Comparison of ENCODE assay signal across 7 mouse cellular contexts in genomic region chr9:72806731-72807419, GRCm38 (mm10). TPM values are rescaled to one million over a fixed set of nuclear protein-coding genes. Genes with fewer than 3 reads are reported as not detected.
DNase-seq lines count a peak whose midpoint lies in the region; ATAC-seq and TF ChIP-seq lines count a peak whose summit lies in the region.

TSS of gene Prtg (plus strand) at chr9:72806874.

- TF ChIP-seq CTCF in CH12.LX (conservative IDR thresholded peaks at IDR 0.05 in 1 of 2, IDR thresholded peaks at IDR 0.05 in 1 of 2; ENCODE audit: low read depth in 2 of 2, low read length in 2 of 2) = no peak

- peaks cover 5% of the 10 kb centered on the region for H3K9me3 ChIP-seq in CH12.LX (replicated peaks; ENCODE audit: low read length)
- no peaks in the 10 kb centered on the region for H3K9me3 ChIP-seq in heart, embryonic 11.5 days (replicated peaks; ENCODE audit: control insufficient read depth, low read length)
- H3K9me3 ChIP-seq in midbrain, embryonic 16.5 days (replicated peaks; ENCODE audit: control insufficient read depth, low read length, poor library complexity, severe bottlenecking) = no peaks in the 10 kb centered on the region

- H3K9ac ChIP-seq in CH12.LX (ENCODE audit: insufficient read depth, low read depth) = no peak within 1 kb of the TSS
- H3K9ac ChIP-seq in heart, embryonic 11.5 days (ENCODE audit: low read depth, low read length) = peak within 1 kb of the TSS; percentile 94
- peak within 1 kb of the TSS; percentile 82 for H3K9ac ChIP-seq in midbrain, embryonic 16.5 days (ENCODE audit: low read depth, low read length)

- no peaks in the 10 kb centered on the region for H3K79me2 ChIP-seq in CH12.LX (replicated peaks; ENCODE audit: control insufficient read depth, extremely low read depth, insufficient read depth, poor library complexity, severe bottlenecking)

- no peak within 1 kb of the TSS for H3K27ac ChIP-seq in CH12.LX (ENCODE audit: insufficient read depth, low read depth)
- peak within 1 kb of the TSS; percentile 96 for H3K27ac ChIP-seq in heart, embryonic 11.5 days (ENCODE audit: low read depth, low read length)
- peak within 1 kb of the TSS; percentile 62 for H3K27ac ChIP-seq in midbrain, embryonic 16.5 days (ENCODE audit: low read length)

- H3K4me2 ChIP-seq in CH12.LX (ENCODE audit: insufficient read depth, low read depth, poor library complexity, severe bottlenecking) = 0 out of 2 replicates have a peak within 1 kb of the TSS, but pooled peaks have one; percentile 10
- peak within 1 kb of the TSS; percentile 83 for H3K4me2 ChIP-seq in heart, embryonic 11.5 days
- peak within 1 kb of the TSS; percentile 100 for H3K4me2 ChIP-seq in midbrain, embryonic 16.5 days (ENCODE audit: low read length)

- no peaks in the 10 kb centered on the region for H3K27me3 ChIP-seq in CH12.LX (replicated peaks)
- no peaks in the 10 kb centered on the region for H3K27me3 ChIP-seq in heart, embryonic 11.5 days (ENCODE audit: control insufficient read depth, insufficient read depth, low read length)
- H3K27me3 ChIP-seq in midbrain, embryonic 16.5 days (ENCODE audit: control insufficient read depth, insufficient read depth, low read depth, low read length) = peaks cover 16% of the 10 kb centered on the region

- TF ChIP-seq RAD21 in CH12.LX (IDR thresholded peaks at IDR 0.05; ENCODE audit: low read depth, low read length) = no peak

- DNase-seq in 3T3-L1 (ENCODE audit: low read depth, low spot score) = peak; percentile 59
- no peak for DNase-seq in CH12.LX (ENCODE audit: extremely low read depth)
- DNase-seq in embryo, embryonic 11 days = peak; percentile 88
- peak; percentile 13 to 29 for DNase-seq in layer of hippocampus, postnatal 10 days (ENCODE audit: low spot score in 2 of 2)
- DNase-seq in thymus, postnatal 10 days (ENCODE audit: low spot score in 2 of 2) = peak; percentile 8 to 12

- in situ Hi-C loops in CH12.LX (cut with MboI; ENCODE audit: low pct_ligation_motif_present, low pct_unique_long_range_greater_than_20kb, low sequenced_read_pairs) = no loop called here

- H3K36me3 ChIP-seq in CH12.LX (replicated peaks in 1 of 2; ENCODE audit: control insufficient read depth in 1 of 2, insufficient read depth in 1 of 2, low read length in 1 of 2) = no peaks in the 10 kb centered on the region
- H3K36me3 ChIP-seq in heart, embryonic 11.5 days (ENCODE audit: control insufficient read depth, insufficient read depth, low read length) = no peaks in the 10 kb centered on the region
- H3K36me3 ChIP-seq in midbrain, embryonic 16.5 days (ENCODE audit: control insufficient read depth, insufficient read depth, low read length) = no peaks in the 10 kb centered on the region

- H3K4me3 ChIP-seq in CH12.LX (replicated peaks in 1 of 3; ENCODE audit: low read depth in 2 of 3, low read length in 2 of 3, poor library complexity in 1 of 3) = peak within 1 kb of the TSS in 1 of 3 experiments; percentile 15
- peak within 1 kb of the TSS; percentile 93 for H3K4me3 ChIP-seq in heart, embryonic 11.5 days (ENCODE audit: low read depth, low read length)
- peak within 1 kb of the TSS; percentile 84 for H3K4me3 ChIP-seq in midbrain, embryonic 16.5 days (ENCODE audit: low read depth, low read length)

- no peak for TF ChIP-seq EP300 in CH12.LX (IDR thresholded peaks at IDR 0.05; ENCODE audit: low read length)

- peaks cover 5 to 6% of the 10 kb centered on the region in 2 experiments; a peak in 3 of 4 replicates for H3K4me1 ChIP-seq in CH12.LX (ENCODE audit: control insufficient read depth in 1 of 2, insufficient read depth in 2 of 2)
- peaks cover 8% of the 10 kb centered on the region for H3K4me1 ChIP-seq in heart, embryonic 11.5 days (ENCODE audit: control insufficient read depth, insufficient read depth, low read length)
- H3K4me1 ChIP-seq in midbrain, embryonic 16.5 days (ENCODE audit: control insufficient read depth, insufficient read depth, low read length) = peaks cover 18% of the 10 kb centered on the region

- dilution Hi-C loops in CH12.LX (cut with MboI; ENCODE audit: extremely low pct_ligation_motif_present, extremely low pct_unique_long_range_greater_than_20kb, low sequenced_read_pairs) = no loop called here

- WGBS in heart, embryonic 11.5 days (ENCODE audit: insufficient replicate concordance) = under 1% methylated on average over 48 of the region's 57 CpGs
- WGBS in midbrain, embryonic 16.5 days = under 1% methylated on average over 53 of the region's 57 CpGs

- no peak for TF ChIP-seq POLR2A in CH12.LX (IDR thresholded peaks at IDR 0.05; ENCODE audit: low read depth, low read length)

- peak; percentile 81 for ATAC-seq in heart, embryonic 11.5 days (replicated peaks; ENCODE audit: insufficient number of reproducible peaks, low FRiP score, low TSS enrichment)
- ATAC-seq in midbrain, embryonic 16.5 days = peak; percentile 82

TF ChIP-seq in CH12.LX, 34 proteins besides CTCF, POLR2A, EP300 and RAD21:
- TF ChIP-seq SIN3A (IDR thresholded peaks at IDR 0.05; ENCODE audit: low read length) = no peak
- TF ChIP-seq HCFC1 (IDR thresholded peaks at IDR 0.05; ENCODE audit: low read depth, low read length) = no peak
- TF ChIP-seq E2F4 (IDR thresholded peaks at IDR 0.05; ENCODE audit: insufficient replicate concordance, low read depth, low read length) = no peak
- TF ChIP-seq MXI1 (IDR thresholded peaks at IDR 0.05; ENCODE audit: low read depth, low read length) = no peak
- no peak for TF ChIP-seq JUND (conservative IDR thresholded peaks at IDR 0.05; ENCODE audit: low read depth, low read length)
- no peak for TF ChIP-seq UBTF (IDR thresholded peaks at IDR 0.05; ENCODE audit: low read depth, low read length)
- no peak for TF ChIP-seq CHD2 (IDR thresholded peaks at IDR 0.05; ENCODE audit: low read length)
- TF ChIP-seq USF1 (IDR thresholded peaks at IDR 0.05; ENCODE audit: low read depth, low read length) = no peak
- TF ChIP-seq ELF1 (IDR thresholded peaks at IDR 0.05; ENCODE audit: low read depth, low read length) = no peak
- no peak for TF ChIP-seq IRF4 (IDR thresholded peaks at IDR 0.05; ENCODE audit: low read depth, low read length)
- no peak for TF ChIP-seq MAX (IDR thresholded peaks at IDR 0.05; ENCODE audit: low read length)
- TF ChIP-seq ZMIZ1 (IDR thresholded peaks at IDR 0.05; ENCODE audit: low read depth, low read length) = no peak
- TF ChIP-seq MYC (IDR thresholded peaks at IDR 0.05; ENCODE audit: low read depth, low read length) = no peak
TF ChIP-seq in CH12.LX: peak in this region for 0.

RNA-seq across cellular contexts. Expression of gene Prtg, which starts in this region (rescaled TPM):
- total RNA-seq in CH12.LX (2012; rRNA removed) (not detected in 2 replicates), CH12.LX (2014; rRNA removed) (0.22 TPM in 1 of 2 replicates, not detected in the other)
- polyA plus RNA-seq in CH12.LX (2012; ENCODE audit: insufficient read length, low read depth) = 0.04 TPM in 1 of 2 replicates, not detected in the other
- 3.2 and 4.3 TPM in 2 replicates for polyA plus RNA-seq in heart, embryonic 11.5 days (2014; fragmentation: Nextera tagmentation; extraction: Ambion mirVana)
- total RNA-seq in layer of hippocampus, postnatal 10 days (2021) = under 1 TPM; 0.56 to 0.80 TPM
- 0.41 and 0.56 TPM in 2 replicates for polyA plus RNA-seq in midbrain, embryonic 16.5 days (2015; fragmentation: Nextera tagmentation; extraction: Ambion mirVana)

Comparison
In these comparisons a context has a peak if more than half of its experiments do, and no peak if none do; other contexts are left out.
1. Peak in DNase-seq in layer of hippocampus, postnatal 10 days; RNA of the gene not detected or under 1 TPM.
2. Peak in ATAC-seq, H3K4me3 ChIP-seq, H3K27ac ChIP-seq, H3K9ac ChIP-seq and H3K4me2 ChIP-seq in midbrain, embryonic 16.5 days; RNA of the gene not detected or under 1 TPM.
3. H3K4me2 ChIP-seq: peak in every context shown above with its lines; median percentile 100 in midbrain, embryonic 16.5 days; 83 in heart, embryonic 11.5 days; 10 in CH12.LX.